Mouse (Mus musculus) midbrain, embryonic 11.5 days (tissue): ENCODE results near the gene Ptbp1. TPM values are rescaled to one million over a fixed set of nuclear protein-coding genes. Genes with fewer than 3 reads are reported as not detected.

Source experiments
- ATAC-seq: fragments of 200-750 bp; cut with Nextera tagmentation; 2 replicates; pipeline ENCODE4 v1.8.0; 2017; ENCODE audit warnings: moderate TSS enrichment, moderate library complexity; ENCODE audit not compliant: low FRiP score
- DNase-seq: peaks from one replicate; pipeline ENCODE4 v3.0.0; 2015; ENCODE audit warnings: low spot score; ENCODE audit errors: missing footprints
- H3K27ac ChIP-seq: fragments of 300-500 bp; sonication (generic); 2 replicates; pipeline ENCODE4 v1.5.1; 2014; ENCODE audit warnings: low read depth, low read length
- H3K27me3 ChIP-seq: fragments of 300-500 bp; sonication (generic); 2 replicates; pipeline ENCODE4 v1.6.1; 2014; ENCODE audit warnings: mild to moderate bottlenecking, low read length, moderate library complexity, mixed read lengths; ENCODE audit not compliant: control insufficient read depth, insufficient read depth
- H3K36me3 ChIP-seq: fragments of 300-500 bp; sonication (generic); 2 replicates; pipeline ENCODE4 v1.6.1; 2014; ENCODE audit warnings: mild to moderate bottlenecking, low read length, moderate library complexity, mixed read lengths; ENCODE audit not compliant: control insufficient read depth, insufficient read depth
- H3K4me1 ChIP-seq: fragments of 300-500 bp; sonication (generic); 2 replicates; pipeline ENCODE4 v1.6.1; 2014; ENCODE audit warnings: low read length; ENCODE audit not compliant: control insufficient read depth, insufficient read depth
- H3K4me2 ChIP-seq: fragments of 300-500 bp; sonication (generic); 2 replicates; pipeline ENCODE4 v1.6.1; 2014; ENCODE audit warnings: mild to moderate bottlenecking, moderate library complexity
- H3K4me3 ChIP-seq: fragments of 300-500 bp; sonication (generic); 2 replicates; pipeline ENCODE4 v1.5.1; 2014; ENCODE audit warnings: low read depth, low read length
- H3K9ac ChIP-seq: fragments of 300-500 bp; sonication (generic); 2 replicates; pipeline ENCODE4 v1.6.1; 2014; ENCODE audit warnings: low read length
- H3K9me3 ChIP-seq: fragments of 300-500 bp; sonication (generic); 2 replicates; pipeline ENCODE4 v1.6.1; 2016; ENCODE audit warnings: low read length; ENCODE audit not compliant: control insufficient read depth
- WGBS: fragments of 180-500 bp; shearing (Covaris S2); extraction: QIAGEN DNeasy Blood & Tissue Kit; methylation state at CpG from one replicate; pipeline ENCODE4 v1.1.7; 2014; 5-methylcytosine and 5-hydroxymethylcytosine counted together
- polyA plus RNA-seq: library from polyadenylated mRNA; unstranded; fragments of >200 nt; fragmentation: Nextera tagmentation; extraction: Ambion mirVana; gene quantifications from 2 replicates; pipeline ENCODE4 v1.2.1, GENCODE M21; 2014

Gene Ptbp1
- 147 and 176 TPM in 2 replicates for polyA plus RNA-seq

- ATAC-seq (peak; percentile 94), DNase-seq (peak; percentile 99)
- H3K4me1 ChIP-seq, result peaks cover 46% of the 10 kb centered on the region
- H3K4me3 ChIP-seq, result peak within 1 kb of the TSS; percentile 100
- H3K9ac ChIP-seq, result peak within 1 kb of the TSS; percentile 100
- under 1% methylated on average over 74 of the region's 75 CpGs for WGBS
- H3K9me3 ChIP-seq, result no peaks in the 10 kb centered on the region
- peaks cover 13% of the 10 kb centered on the region for H3K36me3 ChIP-seq
- no peaks in the 10 kb centered on the region for H3K27me3 ChIP-seq
- H3K4me2 ChIP-seq, result peak within 1 kb of the TSS; percentile 97
- H3K27ac ChIP-seq, result peak within 1 kb of the TSS; percentile 100
These were observed at the start of gene Ptbp1 for GRCm38 (mm10) chr10:79853860-79854795. TSS of gene Ptbp1 (plus strand) at chr10:79854427.

GRCm38 (mm10) chr10:79805636-79806035 lies 48.6 kb upstream of the Ptbp1 start:
- no peak overlapping the region for H3K4me3 ChIP-seq
- DNase-seq, result no peak
- 83% methylated on average over 11 of the region's 11 CpGs for WGBS
- peaks cover 36% of the 10 kb centered on the region for H3K4me1 ChIP-seq
- no peak overlapping the region for H3K27ac ChIP-seq
- H3K27me3 ChIP-seq, result no peaks in the 10 kb centered on the region
- ATAC-seq, result no peak
- no peaks in the 10 kb centered on the region for H3K9me3 ChIP-seq
- H3K9ac ChIP-seq, result no peak overlapping the region
- peaks cover 6% of the 10 kb centered on the region; the same call in 1 of the 2 replicates for H3K36me3 ChIP-seq
- no peak overlapping the region for H3K4me2 ChIP-seq

- Histone ChIP-seq H3K27ac (no peak overlapping the region), H3K27me3 (no peaks in the 10 kb centered on the region), H3K4me1 (peaks cover 36% of the 10 kb centered on the region), H3K36me3 (peaks cover 11% of the 10 kb centered on the region), H3K9ac (no peak overlapping the region), H3K4me3 (no peak overlapping the region), H3K9me3 (no peaks in the 10 kb centered on the region), H3K4me2 (no peak overlapping the region)
- ATAC-seq (no peak), DNase-seq (no peak)
- WGBS, result 90% methylated on average over 9 of the region's 9 CpGs
These were observed 47.9 kb upstream of the Ptbp1 start for GRCm38 (mm10) chr10:79806331-79806730.

- 84% methylated on average over 10 of the region's 10 CpGs for WGBS
- Histone ChIP-seq H3K4me1 (peaks cover 32% of the 10 kb centered on the region), H3K36me3 (peaks cover 11% of the 10 kb centered on the region), H3K9me3 (no peaks in the 10 kb centered on the region), H3K27me3 (no peaks in the 10 kb centered on the region), H3K9ac (no peak overlapping the region), H3K4me3 (no peak overlapping the region), H3K27ac (no peak overlapping the region), H3K4me2 (no peak overlapping the region)
- DNase-seq (no peak), ATAC-seq (no peak)
These were observed 47.3 kb upstream of the Ptbp1 start for GRCm38 (mm10) chr10:79806972-79807371.

- DNase-seq (no peak), ATAC-seq (no peak)
- Histone ChIP-seq H3K4me1 (peaks cover 23% of the 10 kb centered on the region), H3K4me2 (no peak overlapping the region), H3K9me3 (no peaks in the 10 kb centered on the region), H3K4me3 (no peak overlapping the region), H3K27me3 (no peaks in the 10 kb centered on the region), H3K36me3 (peaks cover 11% of the 10 kb centered on the region), H3K27ac (peak overlapping the region; percentile 51; the same call in 1 of the 2 replicates), H3K9ac (no peak overlapping the region)
- WGBS, result 77% methylated on average over 11 of the region's 11 CpGs
These were observed 46.4 kb upstream of the Ptbp1 start for GRCm38 (mm10) chr10:79807826-79808225.

GRCm38 (mm10) chr10:79808728-79809127 lies 45.5 kb upstream of the Ptbp1 start:
- Histone ChIP-seq H3K4me3 (no peak overlapping the region), H3K27me3 (no peaks in the 10 kb centered on the region), H3K27ac (no peak overlapping the region), H3K9ac (no peak overlapping the region), H3K4me1 (peaks cover 15% of the 10 kb centered on the region), H3K36me3 (peaks cover 12% of the 10 kb centered on the region), H3K4me2 (no peak overlapping the region), H3K9me3 (no peaks in the 10 kb centered on the region)
- WGBS, result 91% methylated on average over 11 of the region's 11 CpGs
- DNase-seq (no peak), ATAC-seq (no peak)

GRCm38 (mm10) chr10:79811736-79812637 lies 42.2 kb upstream of the Ptbp1 start:
- no peak overlapping the region for H3K4me3 ChIP-seq
- H3K36me3 ChIP-seq, result peaks cover 16% of the 10 kb centered on the region
- 0 out of 2 replicates have a peak overlapping the region, but pooled peaks have one; percentile 20 for H3K27ac ChIP-seq
- H3K9ac ChIP-seq, result no peak overlapping the region
- DNase-seq, result peak; percentile 99
- 26% methylated on average over 15 of the region's 15 CpGs for WGBS
- no peak overlapping the region for H3K4me2 ChIP-seq
- no peaks in the 10 kb centered on the region for H3K4me1 ChIP-seq
- ATAC-seq, result peak; percentile 64
- no peaks in the 10 kb centered on the region for H3K9me3 ChIP-seq
- no peaks in the 10 kb centered on the region for H3K27me3 ChIP-seq

- whole genome bisulfite sequencing, result 83% methylated on average over 5 of the region's 5 CpGs
- Histone ChIP-seq H3K4me3 (no peak overlapping the region), H3K4me1 (no peaks in the 10 kb centered on the region), H3K36me3 (peaks cover 18% of the 10 kb centered on the region), H3K27me3 (no peaks in the 10 kb centered on the region), H3K9ac (no peak overlapping the region), H3K27ac (no peak overlapping the region), H3K9me3 (no peaks in the 10 kb centered on the region), H3K4me2 (no peak overlapping the region)
- DNase-seq (no peak), ATAC-seq (no peak)
These were observed 39.9 kb upstream of the Ptbp1 start for GRCm38 (mm10) chr10:79814271-79814842.
